Mouse (Mus musculus): Measurements from ENCODE around the gene Grsf1. TPM values are rescaled to one million over a fixed set of nuclear protein-coding genes. Genes with fewer than 3 reads are reported as not detected.

Grsf1 gene
- polyA plus RNA-seq, 2 experiments: 55.3 to 63.9 TPM

GRCm38 (mm10) chr5:88679341-88679740 lies 3.4 kb upstream of the Grsf1 start:
- Histone ChIP-seq H3K27ac (replicated peaks; ENCODE audit: low read depth, low read length) (no peak overlapping the region), H3K4me2 (replicated peaks; ENCODE audit: low read depth, low read length, severe bottlenecking) (no peak overlapping the region), H3K9me3 (ENCODE audit: control insufficient read depth, low read length) (no peaks in the 10 kb centered on the region), H3K4me3 (replicated peaks; ENCODE audit: low read length) (no peak overlapping the region), H3K4me1 (ENCODE audit: control insufficient read depth, insufficient read depth, low read length) (peaks cover 6% of the 10 kb centered on the region), H3K27me3 (ENCODE audit: control insufficient read depth, insufficient read depth, low read length) (no peaks in the 10 kb centered on the region), H3K36me3 (ENCODE audit: control insufficient read depth, insufficient read depth, low read length) (no peaks in the 10 kb centered on the region), H3K9ac (ENCODE audit: low read depth, low read length, severe bottlenecking) (no peak overlapping the region)
- DNase-seq (ENCODE audit: low spot score): no peak
- WGBS: 13% methylated on average over 6 of the region's 6 CpGs
- no peak for TF ChIP-seq POLR2A (IDR thresholded peaks at IDR 0.05; ENCODE audit: borderline replicate concordance, extremely low read depth, insufficient read depth, insufficient read length)
- no peak for ATAC-seq (ENCODE audit: low FRiP score, low read depth)

GRCm38 (mm10) chr5:88678929-88679328 lies 3.0 kb upstream of the Grsf1 start:
- no peak for TF ChIP-seq POLR2A (IDR thresholded peaks at IDR 0.05; ENCODE audit: borderline replicate concordance, extremely low read depth, insufficient read depth, insufficient read length)
- 38% methylated on average over 7 of the region's 7 CpGs for WGBS
- Histone ChIP-seq H3K9ac (ENCODE audit: low read depth, low read length, severe bottlenecking) (no peak overlapping the region), H3K9me3 (ENCODE audit: control insufficient read depth, low read length) (no peaks in the 10 kb centered on the region), H3K4me2 (replicated peaks; ENCODE audit: low read depth, low read length, severe bottlenecking) (no peak overlapping the region), H3K27ac (replicated peaks; ENCODE audit: low read depth, low read length) (no peak overlapping the region), H3K4me1 (ENCODE audit: control insufficient read depth, insufficient read depth, low read length) (peaks cover 9% of the 10 kb centered on the region), H3K36me3 (ENCODE audit: control insufficient read depth, insufficient read depth, low read length) (no peaks in the 10 kb centered on the region), H3K27me3 (ENCODE audit: control insufficient read depth, insufficient read depth, low read length) (no peaks in the 10 kb centered on the region), H3K4me3 (replicated peaks; ENCODE audit: low read length) (no peak overlapping the region)
- DNase-seq (ENCODE audit: low spot score) (no peak), ATAC-seq (ENCODE audit: low FRiP score, low read depth) (no peak)

GRCm38 (mm10) chr5:88674703-88675442 lies 1.1 kb downstream of the Grsf1 start:
- DNase-seq (ENCODE audit: low spot score) (no peak), ATAC-seq (ENCODE audit: low FRiP score, low read depth) (peak; percentile 1; the same call in 1 of the 2 replicates)
- peak overlapping the region; percentile 81 for H3K4me2 ChIP-seq (replicated peaks; ENCODE audit: low read depth, low read length, severe bottlenecking)
- peaks cover 15% of the 10 kb centered on the region for H3K4me1 ChIP-seq (ENCODE audit: control insufficient read depth, insufficient read depth, low read length)
- no peak for TF ChIP-seq POLR2A (IDR thresholded peaks at IDR 0.05; ENCODE audit: borderline replicate concordance, extremely low read depth, insufficient read depth, insufficient read length)
- peak overlapping the region; percentile 99 for H3K9ac ChIP-seq (ENCODE audit: low read depth, low read length, severe bottlenecking)
- H3K4me3 ChIP-seq (replicated peaks; ENCODE audit: low read length): peak overlapping the region; percentile 95
- no peaks in the 10 kb centered on the region for H3K9me3 ChIP-seq (ENCODE audit: control insufficient read depth, low read length)
- H3K36me3 ChIP-seq (ENCODE audit: control insufficient read depth, insufficient read depth, low read length): peaks cover 27% of the 10 kb centered on the region
- peak overlapping the region; percentile 93 for H3K27ac ChIP-seq (replicated peaks; ENCODE audit: low read depth, low read length)
- WGBS: under 1% methylated on average over 44 of the region's 47 CpGs
- H3K27me3 ChIP-seq (ENCODE audit: control insufficient read depth, insufficient read depth, low read length): no peaks in the 10 kb centered on the region

GRCm38 (mm10) chr5:88663875-88664274 lies 12.1 kb downstream of the Grsf1 start:
- Histone ChIP-seq H3K27me3 (ENCODE audit: control insufficient read depth, insufficient read depth, low read length) (no peaks in the 10 kb centered on the region), H3K4me1 (ENCODE audit: control insufficient read depth, insufficient read depth, low read length) (no peaks in the 10 kb centered on the region), H3K9ac (ENCODE audit: low read depth, low read length, severe bottlenecking) (no peak overlapping the region), H3K4me2 (replicated peaks; ENCODE audit: low read depth, low read length, severe bottlenecking) (no peak overlapping the region), H3K9me3 (ENCODE audit: control insufficient read depth, low read length) (no peaks in the 10 kb centered on the region), H3K36me3 (ENCODE audit: control insufficient read depth, insufficient read depth, low read length) (peaks cover 88% of the 10 kb centered on the region), H3K4me3 (replicated peaks; ENCODE audit: low read length) (no peak overlapping the region), H3K27ac (replicated peaks; ENCODE audit: low read depth, low read length) (no peak overlapping the region)
- 91% methylated on average over 5 of the region's 5 CpGs for WGBS
- ATAC-seq (ENCODE audit: low FRiP score, low read depth) (no peak), DNase-seq (ENCODE audit: low spot score) (no peak)
- no peak for TF ChIP-seq POLR2A (IDR thresholded peaks at IDR 0.05; ENCODE audit: borderline replicate concordance, extremely low read depth, insufficient read depth, insufficient read length)

GRCm38 (mm10) chr5:88663151-88663550 lies 12.8 kb downstream of the Grsf1 start:
- 98% methylated on average over 3 of the region's 3 CpGs for WGBS
- Histone ChIP-seq H3K36me3 (ENCODE audit: control insufficient read depth, insufficient read depth, low read length) (peaks cover 89% of the 10 kb centered on the region), H3K4me2 (replicated peaks; ENCODE audit: low read depth, low read length, severe bottlenecking) (no peak overlapping the region), H3K4me3 (replicated peaks; ENCODE audit: low read length) (no peak overlapping the region), H3K27me3 (ENCODE audit: control insufficient read depth, insufficient read depth, low read length) (no peaks in the 10 kb centered on the region), H3K27ac (replicated peaks; ENCODE audit: low read depth, low read length) (no peak overlapping the region), H3K9me3 (ENCODE audit: control insufficient read depth, low read length) (no peaks in the 10 kb centered on the region), H3K4me1 (ENCODE audit: control insufficient read depth, insufficient read depth, low read length) (no peaks in the 10 kb centered on the region), H3K9ac (ENCODE audit: low read depth, low read length, severe bottlenecking) (no peak overlapping the region)
- no peak for ATAC-seq (ENCODE audit: low FRiP score, low read depth)
- TF ChIP-seq POLR2A (IDR thresholded peaks at IDR 0.05; ENCODE audit: borderline replicate concordance, extremely low read depth, insufficient read depth, insufficient read length): no peak
- DNase-seq (ENCODE audit: low spot score): no peak
